Mouse (Mus musculus) gastrocnemius, postnatal 4 days (tissue): ENCODE measurements around the gene Tbc1d1. TPM values are rescaled to one million over a fixed set of nuclear protein-coding genes. Genes with fewer than 3 reads are reported as not detected.
"Not testable (repeated sequence)": the region's sequence is repeated elsewhere in the genome, so short reads cannot be mapped to it uniquely, and the experiment has no call there.

Experiments
- DNase-seq, 2 experiments: peaks; one replicate each; pipeline ENCODE4 v3.0.0; 2021 to 2022; ENCODE audit warnings: low spot score in 2 of 2, mixed read lengths in 2 of 2
- total RNA-seq, 2 experiments: library from RNA; stranded (reverse); gene quantifications; 2 replicates each; pipeline ENCODE4 v1.2.3; 2021

The Tbc1d1 gene
- total RNA-seq, 2 experiments from 2014 or later, result 22.9 to 28.7 TPM

DNA sequence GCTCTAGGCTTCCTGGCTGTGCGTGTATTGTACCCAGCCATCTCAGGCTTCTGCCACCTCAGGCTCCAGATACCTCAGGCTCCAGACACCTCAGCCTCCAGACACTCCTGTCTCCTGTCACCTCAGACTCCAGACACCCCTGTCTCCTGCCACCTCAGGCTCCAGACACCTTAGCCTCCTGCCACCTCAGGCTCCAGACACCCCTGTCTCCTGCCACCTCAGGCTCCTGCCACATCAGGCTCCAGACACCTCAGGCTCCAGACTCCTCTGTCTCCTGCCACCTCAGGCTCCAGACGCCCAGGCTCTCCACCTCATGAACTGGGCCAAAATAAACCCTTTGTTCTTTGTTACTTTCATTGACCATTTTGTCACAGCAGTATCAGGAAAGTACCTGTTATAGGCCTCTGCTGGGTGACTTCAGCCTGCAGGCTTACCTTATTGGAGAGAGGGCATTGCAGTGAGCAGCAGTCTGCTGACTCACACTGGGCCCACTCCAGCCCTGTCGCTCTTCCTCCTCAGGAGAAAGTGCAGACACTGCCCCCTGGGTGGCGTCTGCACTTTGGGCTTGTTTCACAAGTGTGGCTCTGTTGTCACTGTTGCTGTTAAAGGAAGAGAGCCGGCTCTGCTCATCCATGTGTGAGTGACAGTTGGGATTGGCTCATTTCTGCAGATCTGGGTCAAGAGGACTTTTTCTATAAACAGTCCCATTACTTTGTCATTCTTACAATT lies 188.0 kb downstream of the Tbc1d1 start:
- no peak for DNase-seq

DNA sequence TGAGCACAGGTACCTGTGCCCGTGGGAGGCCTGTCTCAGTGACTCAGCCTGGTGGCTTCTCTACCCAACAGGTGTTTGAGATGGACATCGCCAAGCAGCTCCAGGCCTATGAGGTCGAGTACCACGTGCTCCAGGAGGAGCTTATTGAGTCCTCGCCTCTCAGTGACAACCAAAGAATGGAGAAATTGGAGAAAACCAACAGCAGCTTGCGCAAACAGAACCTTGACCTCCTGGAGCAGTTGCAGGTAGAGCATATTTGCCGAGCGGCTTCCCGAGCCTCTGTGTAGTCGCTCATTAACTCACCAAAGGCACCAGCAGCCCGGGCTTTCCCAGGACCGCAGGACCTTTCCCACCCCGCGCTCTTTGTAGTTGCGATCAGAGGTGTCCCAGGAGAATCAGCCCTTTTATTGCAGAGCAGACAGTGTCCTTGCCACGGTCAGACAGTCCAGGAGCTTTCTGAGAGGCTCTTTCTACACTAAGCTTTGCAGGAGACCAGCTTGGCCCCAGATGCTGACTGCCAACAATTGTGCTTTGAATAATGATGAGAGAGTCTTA lies 189.2 kb downstream of the Tbc1d1 start:
- DNase-seq, result no peak

DNA sequence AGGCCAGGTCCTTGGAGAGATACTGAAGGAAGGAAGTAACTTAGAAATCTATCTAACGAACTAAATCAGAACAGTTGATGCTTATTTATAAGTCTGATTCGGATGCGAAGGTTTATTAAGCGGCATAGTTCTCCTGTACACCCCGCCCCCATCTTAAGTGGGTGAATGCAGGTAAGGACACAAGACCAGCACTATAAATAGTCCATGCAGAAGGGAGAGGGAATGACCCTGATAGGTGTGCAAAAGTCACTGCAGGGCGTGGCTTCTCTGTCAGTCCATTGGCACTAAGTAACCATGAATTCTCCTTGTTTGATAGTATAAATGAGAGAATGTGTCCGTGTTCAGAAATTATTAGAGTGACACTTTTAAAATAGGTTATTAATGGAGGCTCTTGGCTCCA lies 189.7 kb downstream of the Tbc1d1 start:
- DNase-seq, result no peak

GRCm38 (mm10) chr5:64346343-64346885 lies 190.3 kb downstream of the Tbc1d1 start:
- no peak for DNase-seq

DNA sequence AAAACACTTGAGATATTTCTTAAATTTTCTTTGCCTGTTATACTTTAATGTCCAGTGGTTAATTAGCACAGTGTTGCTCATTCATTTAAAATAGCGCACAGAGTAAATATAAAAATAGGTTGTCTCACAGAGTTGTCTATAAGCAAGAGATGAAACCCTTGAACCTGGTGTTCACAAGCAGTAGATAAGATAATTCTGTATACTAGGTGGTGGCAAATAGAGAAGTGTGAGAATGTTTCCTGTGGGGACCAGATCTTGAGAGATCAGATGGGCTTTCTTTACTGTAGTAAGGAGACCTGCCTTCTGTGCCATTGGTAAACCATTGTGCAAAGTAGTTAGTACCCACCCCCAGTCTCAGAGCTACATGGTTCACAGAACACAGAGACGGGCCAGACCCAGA lies 192.1 kb downstream of the Tbc1d1 start:
- DNase-seq, result no peak

DNA sequence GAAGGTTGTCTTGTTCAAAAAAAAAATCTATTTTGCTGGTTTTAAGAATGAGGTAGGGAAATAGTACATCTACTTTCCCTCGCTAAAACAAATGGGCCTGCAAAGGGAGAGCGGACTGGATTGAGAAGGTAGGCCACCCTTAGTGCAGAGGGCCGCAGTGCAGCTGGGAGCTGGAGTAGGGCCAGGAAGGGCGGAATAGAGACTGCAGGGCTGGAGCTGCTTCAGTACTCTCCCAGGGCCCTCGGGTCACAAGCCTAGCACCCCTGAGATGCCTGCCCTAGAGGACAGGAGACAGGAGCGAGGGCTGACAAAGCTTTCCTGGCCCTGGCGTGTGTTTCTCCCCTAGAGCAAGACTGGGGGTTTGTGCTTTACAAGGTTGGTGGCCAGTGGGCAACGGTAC lies 192.7 kb downstream of the Tbc1d1 start:
- DNase-seq, result no peak

GRCm38 (mm10) chr5:64351968-64352367 lies 195.9 kb downstream of the Tbc1d1 start:
- DNase-seq, result no peak

DNA sequence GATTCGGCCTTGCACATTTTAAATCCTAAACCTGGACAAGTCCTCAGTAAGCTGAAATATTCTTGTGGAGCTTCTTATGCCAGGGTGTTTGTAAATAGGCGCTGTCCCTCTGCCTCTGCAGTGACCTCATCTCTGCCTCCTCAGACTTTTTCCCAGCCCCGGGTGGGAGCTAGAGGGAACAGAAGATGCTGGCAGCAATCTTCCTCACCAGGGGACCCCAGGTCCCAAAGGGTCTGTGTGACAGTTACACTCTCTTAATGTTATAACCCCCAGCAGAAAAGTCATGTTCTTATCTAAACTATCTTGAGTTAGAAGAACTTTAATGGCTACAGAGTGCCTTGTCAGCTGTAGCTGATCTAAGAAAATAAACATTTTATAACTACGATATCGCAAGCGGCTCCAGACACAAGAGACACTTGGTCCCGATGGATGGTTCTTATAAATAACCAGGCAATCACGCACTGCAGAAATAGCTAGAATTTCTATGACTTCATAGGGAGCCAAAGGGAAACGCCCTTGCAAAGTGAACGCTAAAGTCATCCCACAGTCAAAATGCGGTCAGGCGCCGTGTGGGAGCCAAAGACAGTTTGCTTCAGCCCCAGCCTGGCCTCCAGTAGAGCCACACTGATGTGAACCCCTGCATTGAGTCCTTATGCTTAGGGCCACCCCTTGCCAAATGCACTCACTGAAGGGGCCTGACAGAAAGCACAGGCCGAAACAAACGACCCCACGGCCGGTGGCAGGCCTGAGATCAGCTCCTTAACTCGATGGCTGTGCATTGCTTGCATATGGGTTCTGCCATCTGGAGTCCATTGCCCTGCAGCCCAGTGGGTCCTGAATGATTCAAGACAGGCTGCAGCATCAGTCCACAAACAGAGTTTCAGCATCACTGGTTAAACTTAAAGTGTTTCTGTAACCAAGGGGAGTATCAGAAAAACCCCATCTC lies 202.8 kb downstream of the Tbc1d1 start:
- DNase-seq, result no peak

DNA sequence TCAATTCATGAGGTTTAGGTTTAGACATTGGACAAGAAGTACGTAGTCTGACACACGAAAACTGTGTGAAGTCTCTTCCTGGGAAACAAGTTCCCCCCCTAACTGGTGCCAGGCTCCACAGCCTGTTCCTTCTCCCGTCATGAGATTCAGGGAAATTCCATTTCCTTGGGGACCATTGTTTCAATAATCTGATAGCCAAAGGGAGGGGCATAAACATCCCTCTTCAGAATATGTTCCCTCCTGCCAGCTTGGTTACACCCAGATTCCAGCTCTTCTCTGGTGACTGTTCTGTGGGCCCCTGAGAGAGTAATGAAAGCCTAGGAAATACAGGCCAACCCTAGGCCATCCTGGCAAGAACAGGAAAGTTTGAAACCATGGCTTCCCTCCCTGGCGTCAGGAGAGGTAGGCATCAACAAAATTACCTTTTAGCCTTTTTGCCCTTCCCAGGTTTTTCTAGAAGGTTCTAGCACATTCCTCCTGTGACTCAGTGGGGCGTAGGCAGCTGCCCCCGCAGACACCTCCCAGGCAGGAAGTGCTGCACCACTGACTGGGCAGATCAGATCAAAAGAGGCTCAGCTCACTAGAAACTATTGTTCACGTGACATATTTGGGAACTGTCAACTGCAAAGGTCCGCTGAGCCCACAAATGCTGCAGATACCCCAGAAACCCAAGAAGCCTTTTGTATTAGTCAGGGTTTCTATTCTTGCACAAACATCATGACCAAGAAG lies 204.2 kb downstream of the Tbc1d1 start:
- DNase-seq, result no peak

- not testable (repeated sequence) for DNase-seq
Observed at GRCm38 (mm10) chr5:64360876-64361268, 204.8 kb downstream of the Tbc1d1 start.

DNA sequence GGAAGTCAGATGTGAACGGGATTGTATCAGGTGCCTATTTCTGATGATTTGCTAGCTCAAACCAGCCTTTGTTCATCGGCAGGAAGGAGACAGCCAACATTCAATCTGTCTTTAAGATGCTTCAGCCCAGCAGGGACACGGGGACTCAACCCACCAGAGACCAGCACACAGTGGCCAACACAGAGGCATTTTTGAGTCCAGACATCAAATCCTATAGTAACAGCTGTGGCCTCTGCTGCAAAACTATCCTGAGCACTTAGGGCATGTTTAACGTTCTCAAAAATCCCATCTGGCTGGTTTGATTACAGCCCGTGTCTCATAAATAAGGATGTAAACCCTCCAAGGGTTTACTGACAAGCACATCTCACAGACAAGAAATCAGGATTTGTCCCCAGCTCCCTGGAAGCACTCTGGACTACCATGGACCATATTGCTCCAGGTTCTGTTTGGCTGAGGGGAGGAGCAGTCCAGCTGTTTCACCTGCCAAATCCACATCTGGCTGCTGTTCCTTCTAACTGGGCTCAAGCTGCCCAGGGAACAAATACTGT lies 207.8 kb downstream of the Tbc1d1 start:
- DNase-seq, result no peak

DNA sequence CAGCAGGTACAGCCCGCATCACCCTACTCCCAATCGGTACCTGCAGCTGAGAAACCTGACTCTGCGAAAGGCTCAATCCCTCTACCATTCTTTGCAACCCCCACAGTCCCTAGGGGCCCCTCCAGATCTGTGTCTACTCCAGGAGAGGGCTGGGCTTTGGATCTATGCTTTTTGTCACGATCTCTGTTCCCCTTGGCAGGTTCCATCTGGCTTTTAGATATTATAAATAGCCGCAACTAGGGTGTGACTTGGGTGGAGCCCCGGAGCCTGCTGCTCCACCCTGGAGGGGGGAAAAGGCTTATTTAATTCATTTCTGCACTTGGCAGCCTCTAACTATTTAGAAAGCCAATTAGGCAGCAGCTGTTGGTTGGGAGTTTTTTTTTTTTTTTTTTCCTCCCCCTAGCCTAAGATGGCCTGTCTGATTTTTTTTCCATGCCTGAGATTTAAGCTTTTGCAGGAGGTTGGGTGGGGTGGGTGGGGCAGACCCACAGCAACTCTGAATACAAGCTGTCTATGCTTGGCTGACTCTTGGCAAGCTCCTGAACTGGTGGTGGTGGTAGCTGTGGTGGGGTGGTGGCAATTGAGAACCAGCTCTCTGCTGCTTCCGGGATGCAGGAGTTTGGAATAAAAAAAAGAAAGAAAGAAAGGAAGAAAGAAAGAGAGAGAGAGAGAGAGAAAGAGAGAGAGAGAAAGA lies 208.5 kb downstream of the Tbc1d1 start:
- DNase-seq, result peak in 1 of 2 experiments; percentile 67

DNA sequence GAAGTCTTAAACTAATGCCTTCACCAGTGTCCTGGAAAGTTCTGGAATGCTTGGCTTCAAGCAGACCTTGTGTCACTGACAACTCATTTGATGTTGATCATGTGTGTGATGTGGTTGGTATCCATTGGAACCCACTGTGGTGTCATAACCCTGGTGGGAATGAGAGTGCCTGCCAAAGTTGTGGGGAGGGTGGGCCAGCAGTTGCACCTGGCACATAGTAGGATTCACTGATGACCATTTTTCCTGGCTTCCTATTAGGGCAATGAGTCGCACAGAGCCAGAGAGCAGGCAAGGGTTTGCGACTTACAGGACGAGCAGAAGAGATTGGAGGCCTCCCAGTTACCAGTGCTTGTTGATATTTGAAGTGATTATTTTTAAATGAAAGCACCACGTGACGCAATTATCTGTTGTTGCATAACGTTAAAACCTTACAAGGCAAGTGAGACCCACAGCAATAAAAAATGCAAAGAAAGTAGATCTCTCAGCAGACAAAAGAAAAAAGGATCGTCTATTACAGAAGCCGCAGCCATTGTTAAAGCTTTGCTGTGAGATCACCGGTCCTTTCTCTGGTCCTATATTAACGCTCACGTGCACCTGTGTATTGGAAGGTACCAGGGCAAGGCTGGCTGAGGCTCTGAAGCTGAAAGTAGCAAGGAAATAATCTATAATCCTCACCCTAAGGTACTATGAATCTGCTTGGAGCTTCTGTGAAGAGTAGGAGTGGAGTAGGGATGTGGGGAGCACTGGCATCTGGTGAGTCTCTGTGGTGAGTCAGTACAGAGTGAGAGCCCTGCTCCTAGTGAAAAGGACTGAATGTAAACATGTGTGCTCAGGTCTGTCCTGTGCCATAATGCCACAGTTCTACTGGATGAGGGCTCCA lies 209.3 kb downstream of the Tbc1d1 start:
- DNase-seq, result no peak

- DNase-seq, result no peak
Observed at GRCm38 (mm10) chr5:64366113-64366512, 210.0 kb downstream of the Tbc1d1 start.

DNA sequence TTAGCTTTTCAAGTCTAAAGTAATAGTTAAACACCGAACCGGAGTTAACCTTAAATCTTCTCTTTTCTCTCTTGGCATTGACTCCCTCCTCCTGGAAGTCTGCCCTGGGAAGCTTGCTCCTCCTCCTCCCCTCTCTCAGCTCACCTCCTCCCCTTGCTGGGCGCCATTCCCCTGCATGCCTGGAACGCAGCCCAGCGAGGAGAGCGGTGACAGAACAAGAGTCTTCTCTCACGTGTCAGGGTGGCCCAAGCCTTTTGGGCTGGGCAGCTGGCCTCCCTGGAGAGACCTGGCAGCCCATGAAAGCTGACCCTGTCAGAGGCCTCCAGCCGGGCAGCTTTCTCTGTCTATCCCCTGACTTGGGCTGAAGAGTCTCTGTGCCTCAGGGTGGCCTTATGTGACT lies 211.3 kb downstream of the Tbc1d1 start:
- DNase-seq, result peak; percentile 73 to 83

- no peak for DNase-seq
Observed at GRCm38 (mm10) chr5:64371331-64371831, 215.3 kb downstream of the Tbc1d1 start.

DNA sequence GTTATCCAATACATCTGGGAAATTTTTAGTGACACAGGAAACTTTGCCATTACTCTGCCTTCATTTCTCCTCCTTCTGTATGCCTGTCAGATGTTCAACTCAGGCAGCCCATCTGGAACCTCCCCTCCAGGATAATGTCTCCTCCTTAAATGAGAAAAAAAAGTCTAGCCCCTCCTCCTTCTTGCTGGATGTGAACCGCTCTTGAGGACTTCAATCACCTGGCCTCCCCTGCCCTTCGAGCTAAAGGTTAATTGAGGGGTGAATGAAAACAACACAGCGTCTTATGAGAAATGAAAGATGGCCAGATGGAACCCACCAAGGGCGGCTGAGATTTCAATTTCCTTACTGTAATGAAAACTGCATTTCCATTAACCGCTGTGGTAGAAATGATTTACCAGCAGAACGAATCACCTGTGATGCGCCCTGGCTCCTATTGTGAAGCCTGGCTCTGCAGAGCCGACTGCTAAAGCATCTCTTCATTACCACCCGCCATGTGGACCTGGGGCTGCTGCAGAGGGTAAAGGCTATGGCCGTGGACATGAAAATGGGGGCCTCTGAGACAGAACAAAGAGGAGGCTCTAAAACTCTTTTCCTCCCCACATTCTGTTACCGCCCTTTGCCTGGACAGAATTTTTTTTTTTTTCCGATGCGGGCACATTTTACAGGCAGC lies 216.3 kb downstream of the Tbc1d1 start:
- no peak for DNase-seq

- DNase-seq, result no peak
Observed at GRCm38 (mm10) chr5:64373695-64374094, 217.6 kb downstream of the Tbc1d1 start.
